Mouse (Mus musculus) frontal cortex, postnatal 10 days (tissue): ENCODE results near the gene Arfgef3.

Experiments used
- DNase-seq, 2 experiments: peaks; one replicate each; pipeline ENCODE4 v3.0.0; 2022; ENCODE audit warnings: low spot score in 2 of 2, mixed read lengths in 1 of 2

The Arfgef3 gene

DNA sequence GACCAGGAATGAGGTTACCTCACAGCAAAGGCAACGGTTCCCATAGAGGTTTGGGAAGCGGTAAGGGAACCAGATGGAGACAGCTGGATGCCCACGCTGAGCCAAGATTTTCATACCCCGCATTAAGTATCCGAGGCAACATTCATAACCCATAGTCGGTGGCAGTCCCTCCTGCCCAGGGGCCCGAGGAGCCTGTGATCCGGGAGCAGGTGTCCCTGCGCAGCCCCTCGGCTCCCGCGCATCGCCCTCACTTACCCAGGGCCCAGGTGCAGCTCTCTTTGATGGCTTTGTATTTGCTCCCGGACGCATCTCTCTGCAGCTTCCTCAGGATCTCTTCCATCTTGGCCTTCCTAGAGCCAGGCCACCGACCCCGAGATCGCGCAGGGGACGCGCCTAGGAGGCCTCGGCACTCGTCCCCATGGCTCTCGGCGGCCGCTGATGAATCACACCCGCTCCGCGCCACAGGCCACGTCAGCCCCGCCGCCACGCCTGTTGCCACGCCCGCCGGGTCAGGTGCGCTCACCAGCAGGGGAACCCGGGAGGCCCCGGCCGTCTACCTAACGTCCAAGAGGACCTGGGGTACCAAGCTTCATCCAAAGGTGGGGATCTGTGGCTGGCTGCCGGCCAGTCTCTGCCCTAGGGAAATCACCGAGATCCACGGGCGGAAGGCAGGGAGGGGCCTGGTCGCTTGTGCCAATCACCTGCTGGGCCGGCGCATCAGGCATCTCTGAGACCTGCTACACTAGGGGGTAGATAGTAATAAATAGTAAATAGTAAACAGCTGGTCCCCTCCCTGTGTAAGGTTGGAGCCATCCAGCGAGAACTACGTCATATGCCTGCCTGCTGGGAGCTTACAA lies at the start of gene Arfgef3:
TSS of gene Arfgef3 (minus strand) at position 664 of the 857 bp plus-strand sequence.
- DNase-seq: peak; percentile 59 to 74

DNA sequence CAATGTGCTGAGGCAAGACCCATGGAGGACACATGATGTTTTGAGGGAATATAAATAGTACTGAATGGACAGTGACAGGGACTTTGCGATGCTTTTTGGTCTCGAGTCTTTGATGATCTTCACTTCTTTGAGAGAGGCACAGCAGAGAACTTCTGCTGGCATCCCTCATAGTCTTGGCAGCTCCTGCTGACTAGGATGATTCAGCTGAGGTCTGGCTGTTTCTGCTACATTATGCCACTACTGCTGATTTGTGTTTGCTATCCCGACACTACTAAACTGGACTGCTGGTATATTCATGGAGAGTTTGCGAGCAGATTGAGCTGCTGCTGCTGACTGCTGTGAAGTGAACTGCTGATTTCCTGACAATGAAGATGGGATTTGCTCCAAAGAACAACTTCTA lies 46.3 kb upstream of the Arfgef3 start:
- no peak for DNase-seq

DNA sequence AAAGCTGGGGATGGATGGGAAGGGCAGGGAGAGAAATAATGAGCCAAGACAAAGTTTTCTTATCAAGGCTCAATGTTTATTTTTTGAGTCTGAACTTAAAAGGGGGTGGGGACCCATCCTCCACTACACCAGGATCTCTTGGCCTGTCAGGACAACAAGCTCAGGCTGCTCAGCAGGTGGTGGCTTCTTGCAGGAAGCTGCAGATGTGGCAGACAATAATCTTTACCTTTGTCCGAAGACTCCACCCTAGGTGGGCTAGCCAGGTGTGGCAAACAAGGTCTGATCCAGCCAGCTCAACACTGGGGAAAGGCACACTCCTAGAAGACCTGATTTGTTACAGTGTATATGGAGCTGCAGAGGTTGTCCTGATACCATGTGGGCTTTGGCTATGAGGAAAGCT lies 44.9 kb upstream of the Arfgef3 start:
- no peak for DNase-seq

DNA sequence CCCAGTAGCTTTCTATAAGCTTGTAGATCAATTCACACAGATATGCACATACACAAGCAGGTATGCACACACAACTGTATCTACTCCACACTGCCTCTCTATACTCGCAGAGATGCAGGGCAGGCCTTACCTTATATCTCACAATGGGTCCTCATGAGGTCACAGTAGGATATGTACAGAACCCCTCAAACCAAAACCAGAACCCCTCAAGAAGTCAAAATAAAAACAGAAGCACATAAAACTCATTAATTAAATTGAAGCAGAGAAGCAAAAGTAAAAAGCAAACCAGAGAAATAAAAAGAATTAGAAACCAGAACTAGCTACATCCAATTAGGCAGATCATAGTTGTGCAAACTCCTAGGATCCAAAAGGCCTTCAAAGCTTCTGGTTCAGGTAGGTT lies 42.9 kb upstream of the Arfgef3 start, which contains the start of gene Gm4922:
TSS of gene Gm4922 (minus strand) at position 101 of the 400 bp plus-strand sequence.
- DNase-seq: no peak

DNA sequence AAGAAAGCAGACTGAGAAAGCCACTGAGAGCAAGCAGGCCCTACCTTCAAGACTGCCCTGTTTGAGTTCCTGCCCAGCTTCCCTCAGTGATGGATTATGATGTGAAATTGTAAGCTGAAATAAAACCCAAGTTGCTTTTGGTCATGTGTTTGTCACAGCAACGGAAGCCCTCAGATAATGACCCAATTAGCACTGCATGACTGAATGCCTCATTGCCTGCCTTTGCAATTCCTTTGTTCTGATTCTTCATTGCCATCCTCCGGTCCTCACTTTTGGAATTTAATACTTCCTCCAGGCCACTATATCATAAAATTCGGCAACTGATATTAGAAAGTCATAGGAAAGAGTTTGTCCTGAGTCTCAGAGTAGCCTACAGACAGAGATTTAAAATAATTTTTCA lies 33.8 kb upstream of the Arfgef3 start:
- DNase-seq: no peak

- DNase-seq: no peak
Measured at GRCm38 (mm10) chr10:18772537-18773179, 28.9 kb upstream of the Arfgef3 start.

GRCm38 (mm10) chr10:18769909-18770308 lies 26.2 kb upstream of the Arfgef3 start:
- DNase-seq: no peak

DNA sequence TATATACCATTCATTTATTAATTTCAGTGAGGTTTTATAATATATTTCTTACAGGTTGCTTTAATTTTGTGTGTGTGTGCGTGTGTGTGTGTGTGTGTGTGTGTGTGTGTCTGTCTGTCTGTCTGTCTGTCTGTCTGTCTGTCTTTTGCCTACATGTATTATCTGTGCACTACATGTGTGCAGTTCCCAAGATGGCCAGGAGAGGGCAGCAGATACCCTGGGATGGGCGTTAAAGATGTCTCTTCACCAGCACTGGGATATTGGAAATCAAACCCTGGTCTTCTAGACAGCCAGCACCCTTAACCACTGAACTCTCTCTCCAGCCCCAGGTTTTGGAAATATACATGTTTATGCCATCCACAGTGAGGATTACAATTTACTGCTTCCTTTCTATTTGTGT lies 16.5 kb upstream of the Arfgef3 start:
- DNase-seq: no peak

GRCm38 (mm10) chr10:18750057-18750456 lies 6.3 kb upstream of the Arfgef3 start:
- no peak for DNase-seq

GRCm38 (mm10) chr10:18742086-18742485 lies 1.7 kb downstream of the Arfgef3 start:
- no peak for DNase-seq

DNA sequence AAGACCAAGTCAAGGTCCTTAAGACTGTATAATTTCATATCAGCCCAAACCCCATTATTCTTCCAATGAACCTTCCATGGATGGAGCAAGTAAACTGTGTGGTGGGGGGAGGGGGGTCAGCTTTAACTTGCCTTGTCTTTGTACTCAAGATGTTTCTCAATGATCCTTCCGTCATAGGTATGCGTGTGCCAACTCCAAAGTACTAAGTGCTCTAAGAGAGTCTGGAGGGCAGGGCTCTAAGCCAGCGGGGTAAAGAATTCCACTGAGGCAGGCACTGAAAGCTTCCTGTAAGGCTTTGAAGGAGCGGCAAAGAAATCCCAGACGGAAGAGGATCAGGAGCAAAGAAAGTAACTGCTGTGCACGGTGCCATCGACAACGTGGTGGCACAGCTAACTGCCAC lies 2.7 kb downstream of the Arfgef3 start:
- no peak for DNase-seq

GRCm38 (mm10) chr10:18728548-18728947 lies 15.2 kb downstream of the Arfgef3 start:
- DNase-seq: no peak

- DNase-seq: no peak
Measured at GRCm38 (mm10) chr10:18711436-18711835, 32.3 kb downstream of the Arfgef3 start.

DNA sequence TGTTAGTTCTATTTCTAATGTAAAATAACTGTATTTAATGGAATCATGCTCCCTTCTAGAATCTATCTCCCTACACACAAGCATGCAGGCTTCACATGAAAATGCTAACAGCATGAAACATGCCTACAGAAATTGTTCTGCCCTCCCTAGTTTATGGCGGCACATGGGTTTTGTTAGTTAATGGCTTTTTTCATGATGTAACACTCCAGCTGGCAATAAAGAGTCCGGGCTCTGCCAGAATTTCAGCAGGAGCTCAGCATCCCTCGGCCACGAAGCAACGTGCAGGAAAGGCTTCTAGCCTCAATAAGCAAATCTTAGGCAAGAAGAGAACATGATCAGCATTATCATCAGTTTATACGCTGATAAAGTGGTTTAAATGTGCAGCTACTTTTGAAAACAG lies 32.8 kb downstream of the Arfgef3 start:
- DNase-seq: no peak

DNA sequence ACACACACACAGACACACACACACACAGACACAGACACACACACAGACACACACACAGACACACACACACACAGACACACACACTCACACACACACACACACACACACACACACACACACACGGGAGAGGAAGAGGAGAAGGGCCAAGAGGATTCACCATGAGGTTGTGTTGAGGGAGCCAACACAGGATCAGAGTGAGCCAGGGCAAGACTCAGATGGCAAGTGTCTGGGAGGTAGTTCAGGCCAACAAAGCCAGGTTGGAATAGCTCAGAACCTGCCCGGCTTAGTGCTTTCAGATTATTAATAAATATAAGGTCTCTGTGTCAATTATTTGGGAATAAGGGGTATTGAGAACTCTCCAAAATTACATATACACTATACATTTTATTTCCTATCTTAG lies 33.9 kb downstream of the Arfgef3 start:
- DNase-seq: no peak

GRCm38 (mm10) chr10:18708641-18709040 lies 35.1 kb downstream of the Arfgef3 start:
- DNase-seq: no peak

DNA sequence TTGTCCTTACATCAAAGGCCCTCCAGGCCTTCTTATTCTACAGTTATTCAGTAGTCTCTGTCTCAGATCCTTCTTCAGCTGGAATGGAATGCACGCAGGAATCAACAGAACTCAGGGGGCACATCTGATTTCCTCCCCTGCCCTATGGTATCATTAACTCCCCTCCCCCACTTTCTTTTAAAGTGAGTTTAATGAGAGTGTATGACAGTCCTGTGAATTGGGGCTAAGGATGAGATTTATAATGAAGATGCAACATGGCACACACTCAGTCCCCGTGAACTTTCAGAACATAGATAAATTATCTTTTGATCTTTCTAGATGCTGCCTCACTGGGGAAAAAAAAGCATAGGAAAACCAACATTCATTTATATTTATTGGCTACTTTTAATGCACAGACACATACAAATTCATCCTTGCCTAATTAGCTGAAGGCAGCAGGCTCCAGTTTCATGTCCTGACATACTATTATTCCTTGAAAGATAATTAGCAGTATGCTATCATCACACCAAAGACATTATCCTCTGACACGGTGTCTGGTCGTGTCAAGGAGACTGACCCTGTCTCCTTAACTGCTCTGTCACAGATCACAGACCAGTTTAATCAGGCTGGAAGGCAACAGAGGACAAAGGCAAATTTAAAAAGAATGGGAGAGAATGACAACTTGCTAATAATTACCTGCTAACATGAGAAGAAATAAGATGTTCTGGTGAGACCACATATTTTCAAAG lies 39.2 kb downstream of the Arfgef3 start:
- no peak for DNase-seq

- no peak for DNase-seq
Measured at GRCm38 (mm10) chr10:18701517-18701916, 42.2 kb downstream of the Arfgef3 start.

DNA sequence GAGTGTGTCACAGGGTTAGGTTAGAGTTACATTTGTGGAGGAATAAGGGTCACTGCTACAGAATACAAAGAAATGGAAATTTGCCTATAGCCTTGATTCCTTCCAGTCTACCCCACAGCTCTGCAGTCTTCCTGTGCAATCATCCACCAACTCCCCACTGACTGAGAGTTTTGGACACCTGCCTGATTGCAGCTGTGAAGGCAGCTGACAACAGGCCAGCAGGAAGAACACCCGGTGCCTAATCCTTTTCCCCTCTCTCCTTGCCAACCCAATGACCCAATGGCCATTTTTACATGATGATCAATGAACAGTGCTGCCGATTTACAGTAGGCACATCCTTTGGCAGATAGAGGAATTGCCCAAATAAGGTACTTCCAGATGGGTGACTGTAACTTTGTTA lies 43.6 kb downstream of the Arfgef3 start:
- DNase-seq: no peak

DNA sequence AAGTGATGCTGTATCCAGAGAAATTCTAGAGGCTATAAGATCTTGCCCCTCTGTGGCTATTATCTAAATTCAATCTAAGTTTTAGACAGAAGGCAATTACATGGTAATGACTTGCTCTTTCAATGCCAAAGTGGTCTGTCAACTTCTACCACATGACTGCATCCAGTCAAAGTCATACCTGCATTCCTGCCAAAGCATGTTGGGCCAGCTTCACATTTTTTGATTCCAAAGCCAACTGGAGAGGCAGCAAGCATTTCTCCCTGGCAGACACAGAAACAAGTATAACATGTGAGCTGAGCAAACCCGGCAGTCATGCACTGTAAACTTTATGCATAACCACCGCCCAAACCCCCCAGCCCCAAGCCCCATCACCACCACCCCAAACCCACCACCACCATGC lies 44.6 kb downstream of the Arfgef3 start:
- DNase-seq: no peak

DNA sequence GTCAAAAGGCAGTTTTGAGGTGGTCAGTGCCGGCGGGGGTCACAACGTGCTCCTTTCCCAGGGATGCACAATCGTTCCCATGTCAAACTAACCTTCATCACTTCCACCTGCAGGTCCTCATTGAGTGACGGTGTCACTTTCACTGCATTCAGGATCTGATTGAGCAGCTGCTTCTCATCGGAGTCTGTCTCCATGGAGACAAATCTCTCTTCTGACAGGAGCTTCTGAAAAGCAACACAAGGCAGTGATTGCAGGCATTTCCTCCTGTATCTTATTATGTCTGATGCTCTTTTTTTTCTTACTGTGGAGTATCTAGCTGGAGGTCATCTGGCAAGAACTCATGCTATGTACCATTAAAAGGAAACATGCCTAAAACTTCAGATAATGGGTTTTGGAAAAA lies 47.3 kb downstream of the Arfgef3 start:
- DNase-seq: no peak

- no peak for DNase-seq
Measured at GRCm38 (mm10) chr10:18688234-18688633, 55.5 kb downstream of the Arfgef3 start.
